In genomic region chr12:98900881-98901801, GRCm38 (mm10) we compare ENCODE assay signal across 8 mouse cellular contexts. TPM values are rescaled to one million over a fixed set of nuclear protein-coding genes. Genes with fewer than 3 reads are reported as not detected.
DNase-seq lines count a peak whose midpoint lies in the region; ATAC-seq lines count a peak whose summit lies in the region.

Eml5 (minus strand) TSS chr12:98901484.

- peak within 1 kb of the TSS; percentile 85 for H3K4me3 ChIP-seq in forebrain, embryonic 13.5 days
- H3K4me3 ChIP-seq in neural tube, embryonic 15.5 days (replicated peaks), result peak within 1 kb of the TSS; percentile 85

- no peaks in the 10 kb centered on the region for H3K27me3 ChIP-seq in forebrain, embryonic 13.5 days
- no peaks in the 10 kb centered on the region for H3K27me3 ChIP-seq in neural tube, embryonic 15.5 days (replicated peaks)

- WGBS in forebrain, embryonic 13.5 days, result under 1% methylated on average over 78 of the region's 101 CpGs
- under 1% methylated on average over 80 of the region's 101 CpGs for WGBS in large intestine, adult 2 months
- 2% methylated on average over 56 of the region's 101 CpGs for WGBS in neural tube, embryonic 15.5 days

- intact Hi-C loops in heart, postnatal 10 days (cut with DNase I), result no loop called here

- DNase-seq in ES-CJ7 (ENCODE audit: low read depth, low spot score), result peak; percentile 89
- DNase-seq in c-Kit-positive CD71-positive TER-119-positive erythroid progenitor cells, embryonic 14.5 days (ENCODE audit: low spot score), result peak; percentile 70
- peak; percentile 75 to 81 for DNase-seq in heart, postnatal 10 days
- peak; percentile 35 for DNase-seq in large intestine, adult 2 months (ENCODE audit: low read depth, low spot score)
- peak; percentile 72 to 78 for DNase-seq in lung, adult 18-20 months
- peak; percentile 88 for DNase-seq in testis, postnatal 14 days (ENCODE audit: low spot score)

- peak within 1 kb of the TSS; percentile 88 for H3K27ac ChIP-seq in forebrain, embryonic 13.5 days
- peak within 1 kb of the TSS; percentile 84 for H3K27ac ChIP-seq in neural tube, embryonic 15.5 days (replicated peaks)

- H3K9me3 ChIP-seq in forebrain, embryonic 13.5 days (replicated peaks), result no peaks in the 10 kb centered on the region
- no peaks in the 10 kb centered on the region for H3K9me3 ChIP-seq in neural tube, embryonic 15.5 days (replicated peaks)

- H3K4me1 ChIP-seq in forebrain, embryonic 13.5 days, result peaks cover 20% of the 10 kb centered on the region
- peaks cover 18% of the 10 kb centered on the region for H3K4me1 ChIP-seq in neural tube, embryonic 15.5 days

- peak within 1 kb of the TSS; percentile 73 for H3K4me2 ChIP-seq in forebrain, embryonic 13.5 days
- H3K4me2 ChIP-seq in neural tube, embryonic 15.5 days, result peak within 1 kb of the TSS; percentile 70

- no peaks in the 10 kb centered on the region for H3K36me3 ChIP-seq in forebrain, embryonic 13.5 days (ENCODE audit: poor library complexity, severe bottlenecking)
- no peaks in the 10 kb centered on the region for H3K36me3 ChIP-seq in neural tube, embryonic 15.5 days

- peak within 1 kb of the TSS; percentile 86 for H3K9ac ChIP-seq in forebrain, embryonic 13.5 days
- peak within 1 kb of the TSS; percentile 75 for H3K9ac ChIP-seq in neural tube, embryonic 15.5 days (replicated peaks)

- peak; percentile 91 for ATAC-seq in forebrain, embryonic 13.5 days
- ATAC-seq in neural tube, embryonic 15.5 days (ENCODE audit: low FRiP score), result peak; percentile 92

RNA-seq across cellular contexts. Expression of gene Eml5, which starts in this region (rescaled TPM):
- 27.0 and 28.8 TPM in 2 replicates for polyA plus RNA-seq in forebrain, embryonic 13.5 days (2015; fragmentation: Nextera tagmentation; extraction: Ambion mirVana)
- total RNA-seq in heart, postnatal 10 days (2021), result 1 to 10 TPM; 2.9 to 3.9 TPM
- 0.30 and 1.6 TPM in 2 replicates for polyA plus RNA-seq in large intestine, adult 2 months (2012; rRNA removed)
- polyA plus RNA-seq in neural tube, embryonic 15.5 days (2015; fragmentation: Nextera tagmentation; extraction: Ambion mirVana), result 15.1 and 19.8 TPM in 2 replicates

Comparison
In these comparisons a context has a peak if more than half of its experiments do, and no peak if none do; other contexts are left out.
1. Peak in every context shown above with its lines: DNase-seq, ATAC-seq, H3K4me3 ChIP-seq and H3K27ac ChIP-seq.
2. DNase-seq: peak in every context shown above with its lines; median percentile 89 in ES-CJ7; 88 in testis, postnatal 14 days; 78 in heart, postnatal 10 days; 75 in lung, adult 18-20 months; 70 in c-Kit-positive CD71-positive TER-119-positive erythroid progenitor cells, embryonic 14.5 days; 35 in large intestine, adult 2 months.